Mouse (Mus musculus): ENCODE data around the gene Ttll3. TPM values are rescaled to one million over a fixed set of nuclear protein-coding genes. Genes with fewer than 3 reads are reported as not detected.

The Ttll3 gene
- polyA plus RNA-seq, 1 experiment = 3.8 TPM

- Histone ChIP-seq H3K36me3 (ENCODE audit: control insufficient read depth, insufficient read depth, low read length, poor library complexity, severe bottlenecking) (no peaks in the 10 kb centered on the region), H3K4me3 (ENCODE audit: low read depth, low read length) (no peak overlapping the region), H3K27ac (ENCODE audit: insufficient read depth, low read length) (no peak overlapping the region), H3K27me3 (ENCODE audit: control insufficient read depth, insufficient read depth, low read length, poor library complexity, severe bottlenecking) (no peaks in the 10 kb centered on the region), H3K9me3 (replicated peaks; ENCODE audit: control insufficient read depth, insufficient read depth, low read length, poor library complexity, severe bottlenecking) (no peaks in the 10 kb centered on the region), H3K9ac (ENCODE audit: low read depth, poor library complexity, severe bottlenecking) (no peak overlapping the region), H3K4me1 (ENCODE audit: control insufficient read depth, insufficient read depth, low read length) (no peaks in the 10 kb centered on the region)
- TF ChIP-seq EP300 (IDR thresholded peaks at IDR 0.05; ENCODE audit: insufficient read depth, low read depth, low read length) = no peak
- TF ChIP-seq POLR2A (IDR thresholded peaks at IDR 0.05; ENCODE audit: insufficient read depth, low read length) = no peak
Measured at GRCm38 (mm10) chr6:113428006-113428405, 38.9 kb downstream of the Ttll3 start.

- H3K27me3 ChIP-seq (ENCODE audit: control insufficient read depth, insufficient read depth, low read length, poor library complexity, severe bottlenecking) = no peaks in the 10 kb centered on the region
- H3K36me3 ChIP-seq (ENCODE audit: control insufficient read depth, insufficient read depth, low read length, poor library complexity, severe bottlenecking) = no peaks in the 10 kb centered on the region
- H3K27ac ChIP-seq (ENCODE audit: insufficient read depth, low read length) = no peak overlapping the region
- no peaks in the 10 kb centered on the region for H3K4me1 ChIP-seq (ENCODE audit: control insufficient read depth, insufficient read depth, low read length)
- H3K9me3 ChIP-seq (replicated peaks; ENCODE audit: control insufficient read depth, insufficient read depth, low read length, poor library complexity, severe bottlenecking) = no peaks in the 10 kb centered on the region
- TF ChIP-seq POLR2A (IDR thresholded peaks at IDR 0.05; ENCODE audit: insufficient read depth, low read length) = no peak
- TF ChIP-seq CTCF (IDR thresholded peaks at IDR 0.05; ENCODE audit: low read depth, low read length) = no peak
- TF ChIP-seq EP300 (IDR thresholded peaks at IDR 0.05; ENCODE audit: insufficient read depth, low read depth, low read length) = no peak
- no peak overlapping the region for H3K4me3 ChIP-seq (ENCODE audit: low read depth, low read length)
- no peak overlapping the region for H3K9ac ChIP-seq (ENCODE audit: low read depth, poor library complexity, severe bottlenecking)
Measured at GRCm38 (mm10) chr6:113429965-113430364, 40.9 kb downstream of the Ttll3 start.

GRCm38 (mm10) chr6:113430846-113431245, 41.8 kb downstream of the Ttll3 start:
- TF ChIP-seq POLR2A (IDR thresholded peaks at IDR 0.05; ENCODE audit: insufficient read depth, low read length) (no peak), CTCF (IDR thresholded peaks at IDR 0.05; ENCODE audit: low read depth, low read length) (no peak), EP300 (IDR thresholded peaks at IDR 0.05; ENCODE audit: insufficient read depth, low read depth, low read length) (no peak)
- H3K36me3 ChIP-seq (ENCODE audit: control insufficient read depth, insufficient read depth, low read length, poor library complexity, severe bottlenecking) = no peaks in the 10 kb centered on the region
- H3K4me3 ChIP-seq (ENCODE audit: low read depth, low read length) = no peak overlapping the region
- H3K9me3 ChIP-seq (replicated peaks; ENCODE audit: control insufficient read depth, insufficient read depth, low read length, poor library complexity, severe bottlenecking) = no peaks in the 10 kb centered on the region
- H3K9ac ChIP-seq (ENCODE audit: low read depth, poor library complexity, severe bottlenecking) = no peak overlapping the region
- no peaks in the 10 kb centered on the region for H3K27me3 ChIP-seq (ENCODE audit: control insufficient read depth, insufficient read depth, low read length, poor library complexity, severe bottlenecking)
- no peaks in the 10 kb centered on the region for H3K4me1 ChIP-seq (ENCODE audit: control insufficient read depth, insufficient read depth, low read length)
- H3K27ac ChIP-seq (ENCODE audit: insufficient read depth, low read length) = no peak overlapping the region

GRCm38 (mm10) chr6:113431801-113432200, 42.7 kb downstream of the Ttll3 start:
- Histone ChIP-seq H3K36me3 (ENCODE audit: control insufficient read depth, insufficient read depth, low read length, poor library complexity, severe bottlenecking) (no peaks in the 10 kb centered on the region), H3K27ac (ENCODE audit: insufficient read depth, low read length) (no peak overlapping the region), H3K4me3 (ENCODE audit: low read depth, low read length) (no peak overlapping the region), H3K9me3 (replicated peaks; ENCODE audit: control insufficient read depth, insufficient read depth, low read length, poor library complexity, severe bottlenecking) (no peaks in the 10 kb centered on the region), H3K4me1 (ENCODE audit: control insufficient read depth, insufficient read depth, low read length) (no peaks in the 10 kb centered on the region), H3K27me3 (ENCODE audit: control insufficient read depth, insufficient read depth, low read length, poor library complexity, severe bottlenecking) (no peaks in the 10 kb centered on the region), H3K9ac (ENCODE audit: low read depth, poor library complexity, severe bottlenecking) (no peak overlapping the region)
- TF ChIP-seq CTCF (IDR thresholded peaks at IDR 0.05; ENCODE audit: low read depth, low read length) (no peak), POLR2A (IDR thresholded peaks at IDR 0.05; ENCODE audit: insufficient read depth, low read length) (no peak), EP300 (IDR thresholded peaks at IDR 0.05; ENCODE audit: insufficient read depth, low read depth, low read length) (no peak)

GRCm38 (mm10) chr6:113433661-113434060, 44.6 kb downstream of the Ttll3 start:
- Histone ChIP-seq H3K27me3 (ENCODE audit: control insufficient read depth, insufficient read depth, low read length, poor library complexity, severe bottlenecking) (no peaks in the 10 kb centered on the region), H3K4me1 (ENCODE audit: control insufficient read depth, insufficient read depth, low read length) (no peaks in the 10 kb centered on the region), H3K27ac (ENCODE audit: insufficient read depth, low read length) (no peak overlapping the region), H3K9me3 (replicated peaks; ENCODE audit: control insufficient read depth, insufficient read depth, low read length, poor library complexity, severe bottlenecking) (no peaks in the 10 kb centered on the region), H3K36me3 (ENCODE audit: control insufficient read depth, insufficient read depth, low read length, poor library complexity, severe bottlenecking) (no peaks in the 10 kb centered on the region), H3K9ac (ENCODE audit: low read depth, poor library complexity, severe bottlenecking) (no peak overlapping the region), H3K4me3 (ENCODE audit: low read depth, low read length) (no peak overlapping the region)
- no peak for TF ChIP-seq EP300 (IDR thresholded peaks at IDR 0.05; ENCODE audit: insufficient read depth, low read depth, low read length)
- TF ChIP-seq POLR2A (IDR thresholded peaks at IDR 0.05; ENCODE audit: insufficient read depth, low read length) = no peak
- no peak for TF ChIP-seq CTCF (IDR thresholded peaks at IDR 0.05; ENCODE audit: low read depth, low read length)

- TF ChIP-seq POLR2A (IDR thresholded peaks at IDR 0.05; ENCODE audit: insufficient read depth, low read length) (no peak), EP300 (IDR thresholded peaks at IDR 0.05; ENCODE audit: insufficient read depth, low read depth, low read length) (no peak), CTCF (IDR thresholded peaks at IDR 0.05; ENCODE audit: low read depth, low read length) (no peak)
- Histone ChIP-seq H3K4me3 (ENCODE audit: low read depth, low read length) (no peak overlapping the region), H3K4me1 (ENCODE audit: control insufficient read depth, insufficient read depth, low read length) (no peaks in the 10 kb centered on the region), H3K27me3 (ENCODE audit: control insufficient read depth, insufficient read depth, low read length, poor library complexity, severe bottlenecking) (no peaks in the 10 kb centered on the region), H3K36me3 (ENCODE audit: control insufficient read depth, insufficient read depth, low read length, poor library complexity, severe bottlenecking) (no peaks in the 10 kb centered on the region), H3K27ac (ENCODE audit: insufficient read depth, low read length) (no peak overlapping the region), H3K9ac (ENCODE audit: low read depth, poor library complexity, severe bottlenecking) (no peak overlapping the region), H3K9me3 (replicated peaks; ENCODE audit: control insufficient read depth, insufficient read depth, low read length, poor library complexity, severe bottlenecking) (no peaks in the 10 kb centered on the region)
Measured at GRCm38 (mm10) chr6:113434691-113435090, 45.6 kb downstream of the Ttll3 start.

All from ES-Bruce4 (cell line).